Mouse (Mus musculus): ENCODE results near the gene Ltb. TPM values are rescaled to one million over a fixed set of nuclear protein-coding genes. Genes with fewer than 3 reads are reported as not detected.

Gene Ltb
- total RNA-seq, 2 experiments from 2014 or later = 0.77 to 1.4 TPM

GRCm38 (mm10) chr17:35237504-35237903, 43.3 kb downstream of the Ltb start:
- DNase-seq (ENCODE audit: extremely low spot score in 1 of 2, low spot score in 2 of 2) = no peak
- intact Hi-C loops (cut with DNase I) = no loop called here

GRCm38 (mm10) chr17:35239700-35240099, 45.5 kb downstream of the Ltb start:
- intact Hi-C loops (cut with DNase I) = no loop called here
- no peak for DNase-seq (ENCODE audit: extremely low spot score in 1 of 2, low spot score in 2 of 2)

DNA sequence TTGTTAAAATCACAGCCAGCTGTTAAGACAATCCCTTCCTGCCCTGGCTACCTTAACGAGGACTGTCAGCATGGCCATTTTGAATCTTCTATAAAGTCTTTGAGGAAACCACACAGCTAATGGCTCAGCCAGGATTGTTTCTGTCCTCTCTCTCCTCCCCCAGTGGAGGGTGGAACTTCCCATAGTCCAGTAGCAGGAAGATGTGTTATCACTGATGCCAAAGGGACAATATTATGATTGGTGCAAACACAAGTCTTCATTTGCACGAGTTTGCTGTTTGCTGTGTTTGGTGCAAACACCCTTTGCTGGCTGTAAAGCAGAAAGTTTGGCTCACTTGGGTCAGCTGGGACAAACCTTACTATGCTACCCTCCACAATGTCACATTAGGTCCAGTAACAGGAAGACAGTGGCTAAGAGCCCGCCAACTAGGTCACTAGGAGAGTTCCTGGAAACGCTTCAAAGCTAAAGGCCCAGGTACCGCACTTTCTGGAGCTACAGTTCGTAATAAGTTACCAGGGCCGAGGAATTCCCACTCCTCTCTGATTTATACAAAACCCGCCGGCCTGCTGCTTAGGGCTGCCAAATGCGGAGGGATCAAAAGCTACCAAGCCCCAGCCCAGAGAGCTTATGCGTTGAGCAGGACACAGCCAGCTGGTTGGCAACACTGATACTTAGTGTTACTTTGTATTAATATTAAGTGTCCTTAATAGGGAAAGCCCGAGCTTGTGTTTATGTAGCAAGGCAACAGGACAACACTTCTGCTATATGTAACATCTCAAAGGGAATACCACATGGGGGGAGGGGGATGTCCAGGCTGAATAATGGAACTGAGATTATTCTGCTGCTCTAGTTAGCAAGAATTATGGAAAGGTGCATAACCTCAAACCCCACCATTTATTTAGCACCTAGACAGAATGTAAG, 46.4 kb downstream of the Ltb start:
- DNase-seq (ENCODE audit: extremely low spot score in 1 of 2, low spot score in 2 of 2) = no peak
- intact Hi-C loops (cut with DNase I) = no loop called here

DNA sequence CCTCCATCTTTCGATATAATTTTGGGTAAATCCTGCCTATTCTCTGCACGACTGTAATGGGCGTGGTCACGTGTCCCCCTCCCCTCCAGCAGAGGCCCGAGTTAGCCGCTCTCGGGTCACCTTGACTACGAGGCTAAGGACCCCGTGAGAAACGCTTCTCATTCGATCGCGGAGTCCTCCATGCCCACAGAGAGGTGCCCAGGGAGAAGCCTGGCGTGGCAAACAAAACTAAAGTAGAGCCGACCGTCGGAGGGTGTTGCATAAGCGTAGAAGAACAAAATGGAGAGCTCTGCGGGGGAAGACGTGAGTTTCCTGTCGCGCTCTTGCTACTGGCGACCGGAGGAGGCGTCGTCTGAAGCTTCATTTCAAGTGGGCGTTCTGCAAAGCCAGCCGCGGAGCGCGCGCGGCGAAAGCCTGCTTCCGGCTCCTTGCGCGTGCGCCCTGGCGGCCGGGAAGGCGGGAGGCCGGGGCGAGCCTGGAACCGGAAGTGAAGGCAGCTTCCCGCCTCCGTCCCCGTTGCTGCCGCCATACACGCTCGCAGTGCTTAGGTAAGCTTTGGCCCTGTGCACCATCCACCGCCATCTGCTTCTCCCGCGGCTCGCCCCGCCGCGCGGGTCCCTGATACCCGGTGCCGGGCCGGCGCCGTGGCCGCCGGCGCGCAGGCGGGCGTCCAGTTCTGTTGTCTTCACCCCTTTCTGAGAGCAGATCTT, 47.2 kb downstream of the Ltb start, which contains the start of gene Ddx39b:
Gene Ddx39b, plus strand, starts transcription at position 442 of the 710 bp plus-strand sequence.
- DNase-seq (ENCODE audit: extremely low spot score in 1 of 2, low spot score in 2 of 2) = peak; percentile 94 to 98
- intact Hi-C loops (cut with DNase I) = no loop called here

GRCm38 (mm10) chr17:35242015-35242941, 48.0 kb downstream of the Ltb start:
- intact Hi-C loops (cut with DNase I) = no loop called here
- DNase-seq (ENCODE audit: extremely low spot score in 1 of 2, low spot score in 2 of 2) = peak; percentile 59 to 80

DNA sequence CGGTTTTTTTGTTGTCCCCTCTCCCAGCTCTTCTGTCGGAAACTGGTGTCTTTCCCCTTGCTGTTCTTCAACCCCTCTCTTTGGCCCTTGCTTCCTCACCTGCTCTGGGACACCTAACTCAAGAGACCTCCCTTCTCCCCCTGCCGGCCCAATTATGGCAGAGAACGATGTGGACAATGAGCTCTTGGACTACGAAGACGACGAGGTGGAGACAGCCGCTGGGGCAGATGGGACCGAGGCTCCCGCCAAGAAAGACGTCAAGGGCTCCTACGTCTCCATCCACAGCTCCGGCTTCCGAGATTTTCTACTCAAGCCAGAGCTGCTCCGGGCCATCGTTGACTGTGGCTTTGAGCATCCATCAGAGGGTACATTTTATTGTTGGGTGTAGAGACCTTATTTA, 48.8 kb downstream of the Ltb start:
- peak in 1 of 2 experiments; percentile 71 for DNase-seq (ENCODE audit: extremely low spot score in 1 of 2, low spot score in 2 of 2)
- intact Hi-C loops (cut with DNase I) = no loop called here

DNA sequence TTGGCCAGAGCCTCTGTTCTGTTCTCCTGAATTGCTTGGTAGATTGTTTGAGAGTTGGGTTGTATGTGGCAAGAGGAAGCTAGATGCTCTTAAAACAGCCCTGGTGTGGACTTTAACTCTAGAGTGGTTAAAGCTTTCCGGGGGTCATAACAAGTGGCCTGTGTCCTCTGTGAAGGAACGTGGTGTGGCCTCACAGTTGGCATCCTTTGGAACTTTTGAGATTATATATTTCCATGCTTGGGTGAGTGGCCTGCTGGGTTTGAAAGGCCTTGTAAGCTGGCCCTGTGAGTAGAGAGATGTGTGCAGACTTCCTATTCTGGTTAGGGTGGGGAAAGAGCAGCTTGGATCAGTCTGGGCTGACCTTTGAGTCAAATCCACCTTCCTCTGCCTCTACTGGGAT, 50.8 kb downstream of the Ltb start:
- DNase-seq (ENCODE audit: extremely low spot score in 1 of 2, low spot score in 2 of 2) = no peak
- intact Hi-C loops (cut with DNase I) = no loop called here

Small RNA genes within 50 kb of the gene (microRNA-seq; reads per million reads assigned to microRNA genes)
- gene Mir6973a (not detected), gene Mir6974 (not detected), gene Mir6975 (3.4 reads per million, percentile 7 among the genes with 10 or more reads in this experiment)

Other genes with a start within 250 kb of the Ltb start
- gene Hspa1b, start 235.2 kb upstream of the Ltb start, total RNA-seq (2021) = 1 to 10 TPM; 1.2 to 2.0 TPM
- gene Gm20481, start 224.5 kb upstream of the Ltb start, total RNA-seq (2021) = not detected
- 1 to 10 TPM; 3.0 to 5.4 TPM for gene Hspa1a, start 222.3 kb upstream of the Ltb start, total RNA-seq (2021)
- gene Hspa1l, start 221.7 kb upstream of the Ltb start, total RNA-seq (2021) = under 1 TPM in 1 of 2 experiments, not detected in 1; 0.20 TPM
- 10 to 100 TPM; 25.4 to 27.2 TPM for gene Lsm2, start 212.6 kb upstream of the Ltb start, total RNA-seq (2021)
- 10 to 100 TPM; 55.1 to 56.7 TPM for gene Vars, start 193.5 kb upstream of the Ltb start, total RNA-seq (2021)
- under 1 TPM; 0.18 to 0.19 TPM for gene Vwa7, start 177.9 kb upstream of the Ltb start, total RNA-seq (2021)
- gene Sapcd1, start 166.4 kb upstream of the Ltb start, total RNA-seq (2021) = 1 to 10 TPM in 1 of 2 experiments, under 1 TPM in 1; 0.83 to 1.0 TPM
- under 1 TPM; 0.81 to 0.97 TPM for gene Msh5, start 147.7 kb upstream of the Ltb start, total RNA-seq (2021)
- 10 to 100 TPM; 14.3 to 15.8 TPM for gene Clic1, start 144.5 kb upstream of the Ltb start, total RNA-seq (2021)
- gene Ddah2, start 135.4 kb upstream of the Ltb start, total RNA-seq (2021) = 10 to 100 TPM; 26.3 to 31.1 TPM
- not detected for gene Ly6g6c, start 129.1 kb upstream of the Ltb start, total RNA-seq (2021)
- not detected for gene Mpig6b, start 128.3 kb upstream of the Ltb start, total RNA-seq (2021)
- gene Ly6g6e, start 117.5 kb upstream of the Ltb start, total RNA-seq (2021) = 1 to 10 TPM; 1.6 to 2.3 TPM
- 1 to 10 TPM in 1 of 2 experiments, not detected in 1; 1.1 TPM for gene Ly6g6d, start 116.4 kb upstream of the Ltb start, total RNA-seq (2021)
- not detected for gene Ly6g6f, start 108.8 kb upstream of the Ltb start, total RNA-seq (2021)
- 10 to 100 TPM; 84.4 to 91.5 TPM for gene Abhd16a, start 105.2 kb upstream of the Ltb start, total RNA-seq (2021)
- gene Ly6g5c, start 86.2 kb upstream of the Ltb start, total RNA-seq (2021) = not detected
- under 1 TPM; 0.58 to 0.81 TPM for gene Ly6g5b, start 79.0 kb upstream of the Ltb start, total RNA-seq (2021)
- 10 to 100 TPM; 13.2 to 17.7 TPM for gene Gpank1, start 73.0 kb upstream of the Ltb start, total RNA-seq (2021)
- gene Csnk2b, start 72.4 kb upstream of the Ltb start, total RNA-seq (2021) = 100 to 1,000 TPM; 196 to 210 TPM
- 10 to 100 TPM; 23.8 to 24.6 TPM for gene D17H6S53E, start 68.1 kb upstream of the Ltb start, total RNA-seq (2021)
- under 1 TPM in 1 of 2 experiments, not detected in 1; 0.34 TPM for gene Apom, start 62.4 kb upstream of the Ltb start, total RNA-seq (2021)
- gene Bag6, start 59.3 kb upstream of the Ltb start, total RNA-seq (2021) = 100 to 1,000 TPM; 297 to 299 TPM
- gene Prrc2a, start 29.5 kb upstream of the Ltb start, total RNA-seq (2021) = 100 to 1,000 TPM; 261 to 270 TPM
- 10 to 100 TPM in 1 of 2 experiments, 1 to 10 TPM in 1; 8.0 to 12.5 TPM for gene Aif1, start 18.4 kb upstream of the Ltb start, total RNA-seq (2021)
- 10 to 100 TPM; 13.7 to 14.9 TPM for gene Lst1, start 6.0 kb upstream of the Ltb start, total RNA-seq (2021)
- under 1 TPM in 1 of 2 experiments, not detected in 1; 0.19 TPM for gene Tnf, start 7.6 kb downstream of the Ltb start, total RNA-seq (2021)
- gene Lta, start 10.9 kb downstream of the Ltb start, total RNA-seq (2021) = 1 to 10 TPM in 1 of 2 experiments, under 1 TPM in 1; 0.51 to 1.1 TPM
- gene Gm16181, start 26.4 kb downstream of the Ltb start, total RNA-seq (2021) = not detected
- gene Atp6v1g2, start 39.2 kb downstream of the Ltb start, total RNA-seq (2021) = 100 to 1,000 TPM; 329 to 351 TPM
- gene Nfkbil1, start 41.4 kb downstream of the Ltb start, total RNA-seq (2021) = 10 to 100 TPM; 12.7 to 14.6 TPM
- 100 to 1,000 TPM; 255 to 261 TPM for gene Ddx39b, start 47.3 kb downstream of the Ltb start, total RNA-seq (2021)
- 10 to 100 TPM; 18.2 to 21.5 TPM for gene H2-D1, start 68.3 kb downstream of the Ltb start, total RNA-seq (2021)
- gene H2-Q1, start 126.0 kb downstream of the Ltb start, total RNA-seq (2021) = under 1 TPM; 0.67 to 0.81 TPM
- gene H2-Q2, start 147.8 kb downstream of the Ltb start, total RNA-seq (2021) = 1 to 10 TPM; 1.7 to 1.8 TPM
- 1 to 10 TPM in 1 of 2 experiments, under 1 TPM in 1; 0.56 to 1.4 TPM for gene H2-Q4, start 185.2 kb downstream of the Ltb start, total RNA-seq (2021)
- gene H2-Q6, start 230.4 kb downstream of the Ltb start, total RNA-seq (2021) = not detected
- under 1 TPM in 1 of 2 experiments, not detected in 1; 0.55 TPM for gene H2-Q7, start 244.7 kb downstream of the Ltb start, total RNA-seq (2021)

Data from left cerebral cortex, postnatal 10 days (tissue).